Mouse (Mus musculus): Measurements from ENCODE around the gene Pth1r. TPM values are rescaled to one million over a fixed set of nuclear protein-coding genes. Genes with fewer than 3 reads are reported as not detected.

The Pth1r gene
- polyA plus RNA-seq, 1 experiment from 2014 or later: 19.2 TPM

- H3K36me3 ChIP-seq (replicated peaks): peaks cover 32% of the 10 kb centered on the region
- peak overlapping the region; percentile 46 for H3K4me3 ChIP-seq
- peaks cover 36% of the 10 kb centered on the region for H3K4me1 ChIP-seq
- no peaks in the 10 kb centered on the region for H3K9me3 ChIP-seq
- WGBS: 3% methylated on average over 33 of the region's 33 CpGs
- peaks cover 74% of the 10 kb centered on the region for H3K27me3 ChIP-seq (ENCODE audit: poor library complexity, severe bottlenecking)
- H3K27ac ChIP-seq: no peak overlapping the region
- DNase-seq (ENCODE audit: extremely low spot score, low spot score): no peak
Measured at GRCm38 (mm10) chr9:110726867-110727266, 20.1 kb downstream of the Pth1r start.

GRCm38 (mm10) chr9:110725721-110726135, 21.2 kb downstream of the Pth1r start:
- Histone ChIP-seq H3K27ac (no peak overlapping the region; the same call in 1 of the 2 replicates), H3K36me3 (replicated peaks) (peaks cover 35% of the 10 kb centered on the region), H3K9me3 (no peaks in the 10 kb centered on the region), H3K4me3 (no peak overlapping the region), H3K4me1 (peaks cover 30% of the 10 kb centered on the region), H3K27me3 (ENCODE audit: poor library complexity, severe bottlenecking) (peaks cover 63% of the 10 kb centered on the region)
- no peak for DNase-seq (ENCODE audit: extremely low spot score, low spot score)
- WGBS: 10% methylated on average over 9 of the region's 9 CpGs

- Histone ChIP-seq H3K4me1 (peaks cover 29% of the 10 kb centered on the region), H3K9me3 (no peaks in the 10 kb centered on the region), H3K4me3 (no peak overlapping the region), H3K36me3 (replicated peaks) (peaks cover 33% of the 10 kb centered on the region), H3K27me3 (ENCODE audit: poor library complexity, severe bottlenecking) (peaks cover 26% of the 10 kb centered on the region), H3K27ac (no peak overlapping the region)
- WGBS: 89% methylated on average over 10 of the region's 10 CpGs
- DNase-seq (ENCODE audit: extremely low spot score, low spot score): no peak
Measured at GRCm38 (mm10) chr9:110722060-110722459, 24.9 kb downstream of the Pth1r start.

GRCm38 (mm10) chr9:110719977-110720376, 27.0 kb downstream of the Pth1r start:
- 80% methylated on average over 5 of the region's 5 CpGs for WGBS
- Histone ChIP-seq H3K27me3 (ENCODE audit: poor library complexity, severe bottlenecking) (peaks cover 5% of the 10 kb centered on the region), H3K9me3 (no peaks in the 10 kb centered on the region), H3K36me3 (replicated peaks) (peaks cover 30% of the 10 kb centered on the region), H3K4me1 (peaks cover 10% of the 10 kb centered on the region), H3K4me3 (no peak overlapping the region), H3K27ac (peak overlapping the region; percentile 36; the same call in 1 of the 2 replicates)
- DNase-seq (ENCODE audit: extremely low spot score, low spot score): no peak

GRCm38 (mm10) chr9:110718810-110719209, 28.1 kb downstream of the Pth1r start:
- peaks cover 30% of the 10 kb centered on the region for H3K36me3 ChIP-seq (replicated peaks)
- no peak overlapping the region for H3K27ac ChIP-seq
- H3K9me3 ChIP-seq: no peaks in the 10 kb centered on the region
- H3K4me3 ChIP-seq: no peak overlapping the region
- WGBS: 92% methylated on average over 3 of the region's 3 CpGs
- H3K27me3 ChIP-seq (ENCODE audit: poor library complexity, severe bottlenecking): no peaks in the 10 kb centered on the region
- no peak for DNase-seq (ENCODE audit: extremely low spot score, low spot score)
- H3K4me1 ChIP-seq: peaks cover 10% of the 10 kb centered on the region

GRCm38 (mm10) chr9:110718071-110718470, 28.9 kb downstream of the Pth1r start:
- Histone ChIP-seq H3K27ac (no peak overlapping the region), H3K9me3 (no peaks in the 10 kb centered on the region), H3K36me3 (replicated peaks) (peaks cover 30% of the 10 kb centered on the region), H3K27me3 (ENCODE audit: poor library complexity, severe bottlenecking) (no peaks in the 10 kb centered on the region), H3K4me3 (no peak overlapping the region), H3K4me1 (peaks cover 10% of the 10 kb centered on the region)
- 96% methylated on average over 6 of the region's 6 CpGs for WGBS
- DNase-seq (ENCODE audit: extremely low spot score, low spot score): no peak

GRCm38 (mm10) chr9:110716775-110717174, 30.2 kb downstream of the Pth1r start:
- Histone ChIP-seq H3K27ac (no peak overlapping the region), H3K36me3 (replicated peaks) (peaks cover 37% of the 10 kb centered on the region), H3K4me3 (no peak overlapping the region), H3K9me3 (no peaks in the 10 kb centered on the region), H3K27me3 (ENCODE audit: poor library complexity, severe bottlenecking) (no peaks in the 10 kb centered on the region), H3K4me1 (peaks cover 10% of the 10 kb centered on the region)
- WGBS: 35% methylated on average over 4 of the region's 4 CpGs
- no peak for DNase-seq (ENCODE audit: extremely low spot score, low spot score)

- H3K9me3 ChIP-seq: no peaks in the 10 kb centered on the region
- peaks cover 10% of the 10 kb centered on the region for H3K4me1 ChIP-seq
- no peaks in the 10 kb centered on the region for H3K27me3 ChIP-seq (ENCODE audit: poor library complexity, severe bottlenecking)
- no peak overlapping the region for H3K27ac ChIP-seq
- H3K4me3 ChIP-seq: no peak overlapping the region
- no peak for DNase-seq (ENCODE audit: extremely low spot score, low spot score)
- WGBS: 80% methylated on average over 1 of the region's 1 CpGs
- peaks cover 47% of the 10 kb centered on the region for H3K36me3 ChIP-seq (replicated peaks)
Measured at GRCm38 (mm10) chr9:110715426-110715825, 31.5 kb downstream of the Pth1r start.

- peaks cover 10% of the 10 kb centered on the region for H3K4me1 ChIP-seq
- no peak for DNase-seq (ENCODE audit: extremely low spot score, low spot score)
- 88% methylated on average over 1 of the region's 1 CpGs for WGBS
- no peaks in the 10 kb centered on the region for H3K9me3 ChIP-seq
- no peaks in the 10 kb centered on the region for H3K27me3 ChIP-seq (ENCODE audit: poor library complexity, severe bottlenecking)
- no peak overlapping the region for H3K27ac ChIP-seq
- H3K4me3 ChIP-seq: no peak overlapping the region
- H3K36me3 ChIP-seq (replicated peaks): peaks cover 58% of the 10 kb centered on the region
Measured at GRCm38 (mm10) chr9:110713389-110713788, 33.6 kb downstream of the Pth1r start.

- 88% methylated on average over 4 of the region's 4 CpGs for WGBS
- Histone ChIP-seq H3K27me3 (ENCODE audit: poor library complexity, severe bottlenecking) (no peaks in the 10 kb centered on the region), H3K4me3 (no peak overlapping the region), H3K4me1 (peaks cover 10% of the 10 kb centered on the region), H3K27ac (no peak overlapping the region), H3K9me3 (no peaks in the 10 kb centered on the region), H3K36me3 (replicated peaks) (peaks cover 64% of the 10 kb centered on the region)
- DNase-seq (ENCODE audit: extremely low spot score, low spot score): no peak
Measured at GRCm38 (mm10) chr9:110712545-110712944, 34.4 kb downstream of the Pth1r start.

GRCm38 (mm10) chr9:110711996-110712395, 34.9 kb downstream of the Pth1r start:
- no peak overlapping the region for H3K27ac ChIP-seq
- WGBS: 94% methylated on average over 6 of the region's 6 CpGs

GRCm38 (mm10) chr9:110711532-110711931, 35.4 kb downstream of the Pth1r start:
- DNase-seq (ENCODE audit: extremely low spot score, low spot score): no peak
- no peak overlapping the region for H3K27ac ChIP-seq
- WGBS: 92% methylated on average over 1 of the region's 1 CpGs
- H3K4me1 ChIP-seq: peaks cover 10% of the 10 kb centered on the region
- H3K4me3 ChIP-seq: no peak overlapping the region
- no peaks in the 10 kb centered on the region for H3K9me3 ChIP-seq
- H3K27me3 ChIP-seq (ENCODE audit: poor library complexity, severe bottlenecking): no peaks in the 10 kb centered on the region
- peaks cover 64% of the 10 kb centered on the region for H3K36me3 ChIP-seq (replicated peaks)

More at GRCm38 (mm10) chr9:110711996-110712395, 34.9 kb downstream of the Pth1r start:
- H3K4me3 ChIP-seq: no peak overlapping the region
- peaks cover 10% of the 10 kb centered on the region for H3K4me1 ChIP-seq
- H3K36me3 ChIP-seq (replicated peaks): peaks cover 64% of the 10 kb centered on the region
- no peaks in the 10 kb centered on the region for H3K27me3 ChIP-seq (ENCODE audit: poor library complexity, severe bottlenecking)
- no peaks in the 10 kb centered on the region for H3K9me3 ChIP-seq
- no peak for DNase-seq (ENCODE audit: extremely low spot score, low spot score)

- DNase-seq (ENCODE audit: extremely low spot score, low spot score): peak; percentile 59
- peaks cover 64% of the 10 kb centered on the region for H3K36me3 ChIP-seq (replicated peaks)
- no peaks in the 10 kb centered on the region for H3K9me3 ChIP-seq
- H3K27me3 ChIP-seq (ENCODE audit: poor library complexity, severe bottlenecking): no peaks in the 10 kb centered on the region
- H3K27ac ChIP-seq: peak overlapping the region; percentile 36; the same call in 1 of the 2 replicates
- H3K4me3 ChIP-seq: no peak overlapping the region
- H3K4me1 ChIP-seq: peaks cover 10% of the 10 kb centered on the region
- 48% methylated on average over 5 of the region's 5 CpGs for WGBS
Measured at GRCm38 (mm10) chr9:110709640-110710258, 37.2 kb downstream of the Pth1r start.
